Mouse (Mus musculus): Measurements from ENCODE around the gene Ap5m1. TPM values are rescaled to one million over a fixed set of nuclear protein-coding genes. Genes with fewer than 3 reads are reported as not detected.

Gene Ap5m1
- polyA plus RNA-seq, 1 experiment from 2014 or later = 21.0 TPM

DNA sequence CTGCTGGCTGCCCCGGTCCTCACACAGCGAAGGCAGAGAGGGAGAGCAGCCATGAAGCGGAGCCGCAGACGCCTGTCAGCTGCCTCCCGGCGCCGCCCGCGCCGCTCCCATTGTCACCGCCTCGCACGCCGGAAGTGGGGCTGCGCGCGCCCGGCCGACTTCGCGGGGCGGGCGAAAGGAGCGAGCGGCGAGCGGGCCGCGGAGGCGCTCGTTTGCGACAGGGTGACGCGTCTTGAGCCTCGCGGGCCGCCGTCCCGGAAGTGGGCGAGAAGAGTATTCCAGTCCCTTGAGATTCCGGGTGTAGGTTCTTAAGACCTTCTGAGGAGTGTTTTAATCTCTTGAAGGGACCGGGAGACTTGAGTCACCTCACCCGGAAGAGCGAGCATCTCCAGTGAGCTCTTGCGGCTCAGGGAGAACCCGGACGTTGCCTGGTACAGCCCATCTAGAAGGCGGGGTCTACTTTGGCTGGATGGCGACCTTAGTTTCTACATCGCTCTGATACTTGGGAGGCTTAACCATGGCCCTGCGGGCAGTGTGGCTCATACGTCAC, 452 bp downstream of the Ap5m1 start, which contains the start of gene Exoc5:
TSS of gene Exoc5 (minus strand) at position 380 of the 550 bp plus-strand sequence.
- Histone ChIP-seq H3K4me1 (ENCODE audit: control insufficient read depth, insufficient read depth, low read length) (peaks cover 13% of the 10 kb centered on the region), H3K27me3 (ENCODE audit: control insufficient read depth, insufficient read depth, low read length) (no peaks in the 10 kb centered on the region), H3K4me3 (ENCODE audit: low read length) (peak within 1 kb of the TSS; percentile 79), H3K27ac (ENCODE audit: low read length) (peak within 1 kb of the TSS; percentile 95), H3K36me3 (ENCODE audit: control insufficient read depth, insufficient read depth) (no peaks in the 10 kb centered on the region), H3K9me3 (replicated peaks; ENCODE audit: control insufficient read depth, low read length) (no peaks in the 10 kb centered on the region), H3K9ac (ENCODE audit: low read length) (peak within 1 kb of the TSS; percentile 88), H3K4me2 (ENCODE audit: low read depth, low read length) (peak within 1 kb of the TSS; percentile 78)
- peak; percentile 97 for ATAC-seq (replicated peaks; ENCODE audit: extremely low read depth, insufficient read depth, low FRiP score)
- WGBS = under 1% methylated on average over 52 of the region's 53 CpGs

DNA sequence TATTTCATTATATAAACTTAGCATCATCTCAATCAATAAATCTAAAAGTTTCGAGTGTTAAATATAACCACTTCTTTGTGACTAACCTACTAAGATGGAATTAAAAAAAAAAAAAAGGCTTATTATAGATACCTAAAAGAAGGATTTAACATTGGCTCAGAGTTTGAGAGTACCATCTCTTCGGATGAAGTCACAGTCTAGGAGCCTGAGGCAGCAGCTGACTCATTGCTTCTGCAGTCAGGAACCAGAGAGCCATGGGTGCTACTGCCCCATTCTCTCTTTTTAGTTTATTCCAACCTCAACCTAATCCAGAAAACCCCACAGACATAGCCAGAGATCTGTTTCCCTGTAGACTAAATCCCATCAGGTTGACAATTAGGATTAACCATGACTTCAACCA, 6.9 kb downstream of the Ap5m1 start:
- WGBS = 88% methylated on average over 2 of the region's 2 CpGs

DNA sequence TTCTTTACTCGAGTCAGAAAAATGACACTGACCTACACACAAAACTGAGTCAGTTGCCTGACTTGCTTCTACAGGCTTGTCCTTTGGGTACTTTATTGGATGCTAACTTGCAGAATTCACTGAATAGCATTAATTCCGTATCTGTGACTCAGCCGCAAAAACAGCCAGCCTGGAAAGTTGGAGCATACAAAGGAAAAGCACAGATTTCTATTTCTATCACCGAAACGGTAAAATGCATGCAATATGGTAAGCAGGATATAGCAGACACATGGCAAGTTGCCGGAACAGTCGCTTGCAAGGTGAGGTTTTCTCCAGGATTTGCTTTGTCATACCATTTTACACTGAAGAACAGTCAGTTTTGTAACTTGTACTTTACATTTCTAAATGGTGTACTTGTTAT, 8.0 kb downstream of the Ap5m1 start:
- H3K4me1 ChIP-seq (ENCODE audit: control insufficient read depth, insufficient read depth, low read length) = no peaks in the 10 kb centered on the region
- no peak overlapping the region for H3K4me2 ChIP-seq (ENCODE audit: low read depth, low read length)
- no peaks in the 10 kb centered on the region for H3K9me3 ChIP-seq (replicated peaks; ENCODE audit: control insufficient read depth, low read length)
- no peak overlapping the region for H3K9ac ChIP-seq (ENCODE audit: low read length)
- no peak overlapping the region for H3K27ac ChIP-seq (ENCODE audit: low read length)
- H3K27me3 ChIP-seq (ENCODE audit: control insufficient read depth, insufficient read depth, low read length) = no peaks in the 10 kb centered on the region
- no peak for ATAC-seq (replicated peaks; ENCODE audit: extremely low read depth, insufficient read depth, low FRiP score)
- no peak overlapping the region for H3K4me3 ChIP-seq (ENCODE audit: low read length)
- 91% methylated on average over 7 of the region's 7 CpGs for WGBS
- peaks cover 12% of the 10 kb centered on the region; the same call in 1 of the 2 replicates for H3K36me3 ChIP-seq (ENCODE audit: control insufficient read depth, insufficient read depth)

More for the DNA sequence above, 6.9 kb downstream of the Ap5m1 start:
- no peaks in the 10 kb centered on the region for H3K27me3 ChIP-seq (ENCODE audit: control insufficient read depth, insufficient read depth, low read length)
- H3K36me3 ChIP-seq (ENCODE audit: control insufficient read depth, insufficient read depth) = peaks cover 12% of the 10 kb centered on the region; the same call in 1 of the 2 replicates
- no peaks in the 10 kb centered on the region for H3K4me1 ChIP-seq (ENCODE audit: control insufficient read depth, insufficient read depth, low read length)
- no peaks in the 10 kb centered on the region for H3K9me3 ChIP-seq (replicated peaks; ENCODE audit: control insufficient read depth, low read length)
- H3K4me2 ChIP-seq (ENCODE audit: low read depth, low read length) = no peak overlapping the region
- H3K4me3 ChIP-seq (ENCODE audit: low read length) = no peak overlapping the region
- no peak overlapping the region for H3K9ac ChIP-seq (ENCODE audit: low read length)
- no peak for ATAC-seq (replicated peaks; ENCODE audit: extremely low read depth, insufficient read depth, low FRiP score)
- no peak overlapping the region for H3K27ac ChIP-seq (ENCODE audit: low read length)

GRCm38 (mm10) chr14:49074361-49074760, 8.5 kb downstream of the Ap5m1 start:
- Histone ChIP-seq H3K27ac (ENCODE audit: low read length) (no peak overlapping the region), H3K4me3 (ENCODE audit: low read length) (no peak overlapping the region), H3K9me3 (replicated peaks; ENCODE audit: control insufficient read depth, low read length) (no peaks in the 10 kb centered on the region), H3K27me3 (ENCODE audit: control insufficient read depth, insufficient read depth, low read length) (no peaks in the 10 kb centered on the region), H3K9ac (ENCODE audit: low read length) (no peak overlapping the region), H3K4me1 (ENCODE audit: control insufficient read depth, insufficient read depth, low read length) (no peaks in the 10 kb centered on the region), H3K4me2 (ENCODE audit: low read depth, low read length) (no peak overlapping the region), H3K36me3 (ENCODE audit: control insufficient read depth, insufficient read depth) (peaks cover 12% of the 10 kb centered on the region; the same call in 1 of the 2 replicates)
- no peak for ATAC-seq (replicated peaks; ENCODE audit: extremely low read depth, insufficient read depth, low FRiP score)
- WGBS = 66% methylated on average over 2 of the region's 2 CpGs

GRCm38 (mm10) chr14:49078820-49079219, 12.9 kb downstream of the Ap5m1 start:
- 90% methylated on average over 2 of the region's 2 CpGs for WGBS
- Histone ChIP-seq H3K36me3 (ENCODE audit: control insufficient read depth, insufficient read depth) (peaks cover 14% of the 10 kb centered on the region; the same call in 1 of the 2 replicates), H3K4me3 (ENCODE audit: low read length) (no peak overlapping the region), H3K9me3 (replicated peaks; ENCODE audit: control insufficient read depth, low read length) (no peaks in the 10 kb centered on the region), H3K27me3 (ENCODE audit: control insufficient read depth, insufficient read depth, low read length) (no peaks in the 10 kb centered on the region), H3K4me1 (ENCODE audit: control insufficient read depth, insufficient read depth, low read length) (no peaks in the 10 kb centered on the region), H3K4me2 (ENCODE audit: low read depth, low read length) (no peak overlapping the region), H3K9ac (ENCODE audit: low read length) (no peak overlapping the region), H3K27ac (ENCODE audit: low read length) (no peak overlapping the region)
- ATAC-seq (replicated peaks; ENCODE audit: extremely low read depth, insufficient read depth, low FRiP score) = no peak

- WGBS = 86% methylated on average over 4 of the region's 4 CpGs
- Histone ChIP-seq H3K27me3 (ENCODE audit: control insufficient read depth, insufficient read depth, low read length) (no peaks in the 10 kb centered on the region), H3K27ac (ENCODE audit: low read length) (no peak overlapping the region), H3K4me3 (ENCODE audit: low read length) (no peak overlapping the region), H3K9ac (ENCODE audit: low read length) (no peak overlapping the region), H3K4me2 (ENCODE audit: low read depth, low read length) (no peak overlapping the region), H3K4me1 (ENCODE audit: control insufficient read depth, insufficient read depth, low read length) (no peaks in the 10 kb centered on the region), H3K36me3 (ENCODE audit: control insufficient read depth, insufficient read depth) (peaks cover 14% of the 10 kb centered on the region), H3K9me3 (replicated peaks; ENCODE audit: control insufficient read depth, low read length) (no peaks in the 10 kb centered on the region)
- ATAC-seq (replicated peaks; ENCODE audit: extremely low read depth, insufficient read depth, low FRiP score) = no peak
Observed at GRCm38 (mm10) chr14:49086522-49086921, 20.6 kb downstream of the Ap5m1 start.

- Histone ChIP-seq H3K4me1 (ENCODE audit: control insufficient read depth, insufficient read depth, low read length) (no peaks in the 10 kb centered on the region), H3K4me3 (ENCODE audit: low read length) (no peak overlapping the region), H3K9ac (ENCODE audit: low read length) (no peak overlapping the region), H3K27ac (ENCODE audit: low read length) (no peak overlapping the region), H3K4me2 (ENCODE audit: low read depth, low read length) (no peak overlapping the region), H3K9me3 (replicated peaks; ENCODE audit: control insufficient read depth, low read length) (no peaks in the 10 kb centered on the region), H3K27me3 (ENCODE audit: control insufficient read depth, insufficient read depth, low read length) (no peaks in the 10 kb centered on the region), H3K36me3 (ENCODE audit: control insufficient read depth, insufficient read depth) (peaks cover 12% of the 10 kb centered on the region)
- 83% methylated on average over 14 of the region's 14 CpGs for WGBS
- no peak for ATAC-seq (replicated peaks; ENCODE audit: extremely low read depth, insufficient read depth, low FRiP score)
Observed at GRCm38 (mm10) chr14:49088155-49089048, 22.5 kb downstream of the Ap5m1 start.

DNA sequence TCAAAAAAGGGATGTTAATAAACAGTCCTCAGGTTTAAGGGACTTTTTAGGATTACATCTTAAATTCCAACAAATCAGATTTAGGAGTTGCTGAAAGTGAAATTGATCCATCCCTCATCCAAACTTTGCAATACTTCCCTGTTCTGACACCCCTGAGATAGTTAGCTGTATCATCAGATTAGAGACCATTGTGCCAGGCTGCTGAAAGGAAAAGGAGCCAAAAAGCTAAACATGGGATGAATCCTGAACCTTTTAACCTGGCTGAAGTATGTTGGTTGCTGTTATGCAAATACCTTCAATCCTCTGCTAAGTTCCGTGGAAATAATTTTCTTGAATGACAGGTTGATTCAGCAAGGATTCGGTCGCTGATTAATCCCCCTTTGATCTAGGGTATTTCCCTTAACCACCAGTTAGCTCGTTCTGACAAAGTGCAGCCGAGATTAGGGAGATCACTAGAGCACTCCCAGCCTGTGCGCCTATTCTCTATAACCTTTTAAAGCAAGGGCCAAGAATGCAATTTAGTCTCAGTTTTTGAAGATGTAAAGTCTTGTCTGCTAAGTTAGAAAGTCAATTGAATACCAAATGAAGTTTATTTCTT, 23.7 kb downstream of the Ap5m1 start:
- H3K36me3 ChIP-seq (ENCODE audit: control insufficient read depth, insufficient read depth) = peaks cover 12% of the 10 kb centered on the region

DNA sequence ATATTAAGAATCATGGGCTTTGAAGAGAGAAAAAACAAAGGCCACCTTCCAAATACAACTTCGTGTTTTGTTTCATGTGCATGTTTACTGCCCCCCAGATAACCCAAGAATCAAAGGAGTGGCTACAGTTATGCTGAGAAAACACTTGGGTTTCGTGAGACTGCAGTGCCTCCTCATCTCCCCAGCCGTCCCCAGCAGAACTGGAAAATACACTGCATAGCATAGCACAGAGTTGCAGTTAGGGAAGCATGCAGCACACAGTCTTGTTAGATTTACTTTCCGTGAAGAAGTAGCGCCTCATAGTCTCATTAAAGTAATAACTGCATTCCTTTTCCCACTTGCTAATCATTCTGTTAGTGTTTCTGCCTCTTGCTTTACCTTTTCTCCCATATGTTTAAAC, 24.2 kb downstream of the Ap5m1 start:
- Histone ChIP-seq H3K9me3 (replicated peaks; ENCODE audit: control insufficient read depth, low read length) (no peaks in the 10 kb centered on the region), H3K27ac (ENCODE audit: low read length) (no peak overlapping the region), H3K9ac (ENCODE audit: low read length) (no peak overlapping the region), H3K4me1 (ENCODE audit: control insufficient read depth, insufficient read depth, low read length) (no peaks in the 10 kb centered on the region), H3K4me3 (ENCODE audit: low read length) (no peak overlapping the region), H3K27me3 (ENCODE audit: control insufficient read depth, insufficient read depth, low read length) (no peaks in the 10 kb centered on the region), H3K4me2 (ENCODE audit: low read depth, low read length) (no peak overlapping the region), H3K36me3 (ENCODE audit: control insufficient read depth, insufficient read depth) (peaks cover 12% of the 10 kb centered on the region)
- WGBS = 68% methylated on average over 5 of the region's 5 CpGs
- no peak for ATAC-seq (replicated peaks; ENCODE audit: extremely low read depth, insufficient read depth, low FRiP score)

More for the DNA sequence above, 23.7 kb downstream of the Ap5m1 start:
- Histone ChIP-seq H3K4me3 (ENCODE audit: low read length) (no peak overlapping the region), H3K9me3 (replicated peaks; ENCODE audit: control insufficient read depth, low read length) (no peaks in the 10 kb centered on the region), H3K9ac (ENCODE audit: low read length) (no peak overlapping the region), H3K4me2 (ENCODE audit: low read depth, low read length) (no peak overlapping the region), H3K27ac (ENCODE audit: low read length) (no peak overlapping the region), H3K4me1 (ENCODE audit: control insufficient read depth, insufficient read depth, low read length) (no peaks in the 10 kb centered on the region), H3K27me3 (ENCODE audit: control insufficient read depth, insufficient read depth, low read length) (no peaks in the 10 kb centered on the region)
- ATAC-seq (replicated peaks; ENCODE audit: extremely low read depth, insufficient read depth, low FRiP score) = no peak
- WGBS = 40% methylated on average over 6 of the region's 6 CpGs
